ENCODE assay signal across 9 mouse cellular contexts in the genomic region with DNA sequence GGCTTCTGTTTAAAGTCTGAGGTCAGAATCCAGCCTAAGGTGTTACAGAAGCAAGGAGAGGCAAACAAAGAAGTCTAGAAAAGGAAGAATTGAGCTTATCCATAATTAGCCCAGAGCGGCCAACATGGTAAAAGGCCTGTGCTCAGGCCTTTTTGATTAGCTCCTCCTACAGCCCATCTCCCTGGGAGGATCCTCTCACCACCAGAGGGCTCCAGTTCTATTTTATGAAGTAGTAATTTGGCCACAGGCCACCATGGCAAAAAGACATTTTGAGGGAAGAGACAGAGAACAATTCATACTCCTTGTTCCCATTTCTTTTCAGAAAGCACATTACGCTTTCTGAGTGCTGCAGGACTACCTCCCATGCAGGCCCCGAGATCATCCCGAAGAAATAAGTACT. TPM values are rescaled to one million over a fixed set of nuclear protein-coding genes. Genes with fewer than 3 reads are reported as not detected.
DNase-seq lines count a peak whose midpoint lies in the region; ATAC-seq and TF ChIP-seq lines count a peak whose summit lies in the region.
"Had no signal": no experiment of that assay in that cellular context is flagged by ENCODE, and none has a peak within 500 bp of the region (broad histone marks: within the 10 kb centered on the region; RNA-seq: fewer than 3 reads in every experiment).

No protein-coding gene starts in this region.

- no peak for ATAC-seq in kidney, embryonic 16.5 days (ENCODE audit: low FRiP score, low TSS enrichment)
- ATAC-seq in granulocyte monocyte progenitor cell, adult 5-6 weeks (replicated peaks; ENCODE audit: poor library complexity, severe bottlenecking) = peak; percentile 70
- ATAC-seq in megakaryocyte, adult 5-6 weeks (ENCODE audit: poor library complexity, severe bottlenecking) = peak; percentile 60; the same call in 1 of the 2 replicates

- no peaks in the 10 kb centered on the region for H3K9me3 ChIP-seq in kidney, embryonic 16.5 days (ENCODE audit: low read length)

- no peak overlapping the region for H3K4me3 ChIP-seq in kidney, adult 2 months (ENCODE audit: insufficient read depth, low read depth, low read length)
- H3K4me3 ChIP-seq in kidney, embryonic 16.5 days (ENCODE audit: low read length) = no peak overlapping the region
- H3K4me3 ChIP-seq in layer of hippocampus, adult 2 months = no peak overlapping the region
- no peak overlapping the region for H3K4me3 ChIP-seq in small intestine, adult 2 months (ENCODE audit: low read depth, low read length)

- no peak overlapping the region for H3K9ac ChIP-seq in kidney, embryonic 16.5 days (replicated peaks; ENCODE audit: low read length)

- WGBS in kidney, adult 2 months = 83% methylated on average over 4 of the region's 4 CpGs
- 81% methylated on average over 4 of the region's 4 CpGs for WGBS in kidney, embryonic 16.5 days
- WGBS in small intestine, adult 2 months = 77% methylated on average over 4 of the region's 4 CpGs

- peak; percentile 73 for DNase-seq in kidney, adult 2 months
- peak; percentile 31 to 51 for DNase-seq in adrenal gland, adult 18-20 months (ENCODE audit: low spot score in 2 of 2)
- DNase-seq in embryo, embryonic 10 days (ENCODE audit: low spot score) = peak; percentile 49
- peak; percentile 65 to 77 for DNase-seq in layer of hippocampus, adult 2 months (ENCODE audit: low spot score in 2 of 2)

- no peaks in the 10 kb centered on the region for H3K36me3 ChIP-seq in kidney, adult 2 months (ENCODE audit: control insufficient read depth, insufficient read depth, low read length)
- 0 out of 2 replicates have a peak, but pooled peaks cover 7% of the 10 kb centered on the region for H3K36me3 ChIP-seq in kidney, embryonic 16.5 days (ENCODE audit: insufficient read depth, low read length)
- H3K36me3 ChIP-seq in small intestine, adult 2 months (ENCODE audit: control insufficient read depth, insufficient read depth, low read length) = no peaks in the 10 kb centered on the region

- peak; percentile 54 for TF ChIP-seq CTCF in kidney, adult 2 months (conservative IDR thresholded peaks at IDR 0.05; ENCODE audit: insufficient read depth, insufficient read length, low read depth, low read length)
- TF ChIP-seq CTCF in layer of hippocampus, adult 2 months (conservative IDR thresholded peaks at IDR 0.05) = peak; percentile 83
- TF ChIP-seq CTCF in small intestine, adult 2 months (IDR thresholded peaks at IDR 0.05; ENCODE audit: extremely low read depth, insufficient read length, insufficient replicate concordance, low read depth, low read length) = peak; percentile 60; the same call in 1 of the 2 replicates

- no peaks in the 10 kb centered on the region for H3K4me1 ChIP-seq in kidney, adult 2 months (ENCODE audit: control insufficient read depth, insufficient read depth, low read length)
- H3K4me1 ChIP-seq in kidney, embryonic 16.5 days (ENCODE audit: insufficient read depth, low read length) = no peaks in the 10 kb centered on the region
- H3K4me1 ChIP-seq in small intestine, adult 2 months (ENCODE audit: control insufficient read depth, insufficient read depth, insufficient read length, low read length) = no peaks in the 10 kb centered on the region

- no peaks in the 10 kb centered on the region for H3K27me3 ChIP-seq in kidney, adult 2 months (replicated peaks; ENCODE audit: control insufficient read depth, insufficient read depth, low read length)
- no peaks in the 10 kb centered on the region for H3K27me3 ChIP-seq in kidney, embryonic 16.5 days (ENCODE audit: insufficient read depth, low read length)
- no peaks in the 10 kb centered on the region for H3K27me3 ChIP-seq in small intestine, adult 2 months (ENCODE audit: control insufficient read depth, insufficient read depth, low read length)

- H3K4me2 ChIP-seq in kidney, embryonic 16.5 days (replicated peaks; ENCODE audit: low read depth, low read length) = no peak overlapping the region

- TF ChIP-seq POLR2A in kidney, adult 2 months (IDR thresholded peaks at IDR 0.05; ENCODE audit: low read depth, low read length) = no peak
- no peak for TF ChIP-seq POLR2A in small intestine, adult 2 months (IDR thresholded peaks at IDR 0.05; ENCODE audit: low read depth, low read length)

- H3K27ac ChIP-seq in kidney, adult 2 months (ENCODE audit: insufficient read depth, low read depth, low read length) = no peak overlapping the region
- no peak overlapping the region for H3K27ac ChIP-seq in kidney, embryonic 16.5 days (ENCODE audit: low read length)
- no peak overlapping the region for H3K27ac ChIP-seq in layer of hippocampus, adult 2 months
- no peak overlapping the region for H3K27ac ChIP-seq in small intestine, adult 2 months (ENCODE audit: insufficient read depth, low read depth, low read length)
- H3K27ac ChIP-seq: macrophage had no signal

RNA-seq across cellular contexts. Expression of a gene that starts 46.3 kb away (rescaled TPM):
- polyA plus RNA-seq in kidney, adult 2 months (2012; rRNA removed) = 23.4 and 45.0 TPM in 2 replicates
- polyA plus RNA-seq in kidney, embryonic 16.5 days (2015; fragmentation: Nextera tagmentation; extraction: Ambion mirVana) = 40.0 and 41.5 TPM in 2 replicates
- total RNA-seq in adrenal gland, adult 18-20 months (2021) = 10 to 100 TPM; 19.6 to 20.6 TPM
- 5.4 and 11.6 TPM in 2 replicates for total RNA-seq in granulocyte monocyte progenitor cell, adult 5-6 weeks (2014; fragmentation: Nextera tagmentation)
- 8.9 and 9.1 TPM in 2 replicates for total RNA-seq in granulocyte monocyte progenitor cell, adult 5-6 weeks (2017)
- 10 to 100 TPM; 18.3 to 24.4 TPM for total RNA-seq in layer of hippocampus, adult 2 months (2021)
- 3.3 and 4.4 TPM in 2 replicates for total RNA-seq in megakaryocyte, adult 5-6 weeks (2015)
- total RNA-seq in megakaryocyte, adult 5-6 weeks (2017) = 3.2 and 9.7 TPM in 2 replicates
- 17.1 and 39.5 TPM in 2 replicates for polyA plus RNA-seq in small intestine, adult 2 months (2012; rRNA removed)

RNA-seq across cellular contexts. Expression of a gene that starts 50.0 kb away (rescaled TPM):
- polyA plus RNA-seq in kidney, adult 2 months (2012; rRNA removed) = not detected in 2 replicates
- 0.09 and 0.11 TPM in 2 replicates for polyA plus RNA-seq in kidney, embryonic 16.5 days (2015; fragmentation: Nextera tagmentation; extraction: Ambion mirVana)
- under 1 TPM in 1 of 2 experiments, not detected in 1; 0.22 TPM for total RNA-seq in adrenal gland, adult 18-20 months (2021)
- total RNA-seq in granulocyte monocyte progenitor cell, adult 5-6 weeks (2014; fragmentation: Nextera tagmentation) = not detected in 2 replicates
- total RNA-seq in granulocyte monocyte progenitor cell, adult 5-6 weeks (2017) = not detected in 2 replicates
- under 1 TPM; 0.20 to 0.27 TPM for total RNA-seq in layer of hippocampus, adult 2 months (2021)
- not detected in 2 replicates for total RNA-seq in megakaryocyte, adult 5-6 weeks (2015)
- total RNA-seq in megakaryocyte, adult 5-6 weeks (2017) = not detected in 2 replicates
- polyA plus RNA-seq in small intestine, adult 2 months (2012; rRNA removed) = not detected in 2 replicates
- polyA plus RNA-seq: macrophage had no signal
